Mouse (Mus musculus): ENCODE data around the gene Mospd3.

GRCm38 (mm10) chr5:137609292-137609691 is 8.4 kb upstream of the Mospd3 start:
- TF ChIP-seq GATA1 (IDR thresholded peaks at IDR 0.05; ENCODE audit: borderline replicate concordance, low read length) (no peak), FLI1 (IDR thresholded peaks at IDR 0.05; ENCODE audit: low read length) (no peak)
